Mouse (Mus musculus) adrenal gland, postnatal 10 days (tissue): ENCODE results near the gene Lrrc36. TPM values are rescaled to one million over a fixed set of nuclear protein-coding genes. Genes with fewer than 3 reads are reported as not detected.

Source experiments
- DNase-seq: peaks from one replicate; pipeline ENCODE4 v3.0.0; 2021; ENCODE audit warnings: mixed read lengths
- total RNA-seq, 2 experiments: library from RNA; stranded (reverse); gene quantifications; 2 replicates each; pipeline ENCODE4 v1.2.3; 2021

The Lrrc36 gene
- total RNA-seq, 2 experiments from 2014 or later = 3.3 to 3.8 TPM

GRCm38 (mm10) chr8:105466700-105467291 lies 53.4 kb downstream of the Lrrc36 start:
- peak; percentile 60 for DNase-seq

DNA sequence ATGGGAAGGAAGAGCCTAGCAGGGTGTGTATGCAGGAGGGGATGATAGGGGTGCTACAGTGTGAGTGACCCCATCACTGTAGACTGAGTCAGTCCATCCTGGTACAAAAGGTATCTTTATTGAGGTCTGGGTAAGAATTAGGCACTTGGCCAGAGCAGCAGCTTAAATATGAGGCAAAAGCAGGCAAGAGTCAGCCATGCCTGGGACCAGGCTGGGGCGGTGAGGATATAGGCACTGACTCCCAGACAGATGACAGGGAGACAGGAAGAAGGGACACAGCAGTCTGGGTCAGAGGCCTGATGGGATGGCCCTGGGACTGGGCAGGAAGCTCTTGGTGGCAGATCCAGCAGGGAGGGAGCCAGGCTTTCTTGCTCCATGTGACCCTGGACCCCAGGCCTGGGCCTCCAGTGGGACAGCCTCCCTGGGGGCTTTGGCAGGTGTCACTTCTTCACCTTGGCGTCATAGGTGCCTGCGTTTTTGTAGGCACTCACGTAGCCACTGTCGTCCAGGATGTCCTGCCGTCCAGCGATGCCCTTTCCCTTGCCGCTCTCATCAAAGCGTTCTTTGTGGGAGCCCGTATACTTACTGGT lies 54.1 kb downstream of the Lrrc36 start:
- DNase-seq = no peak

DNA sequence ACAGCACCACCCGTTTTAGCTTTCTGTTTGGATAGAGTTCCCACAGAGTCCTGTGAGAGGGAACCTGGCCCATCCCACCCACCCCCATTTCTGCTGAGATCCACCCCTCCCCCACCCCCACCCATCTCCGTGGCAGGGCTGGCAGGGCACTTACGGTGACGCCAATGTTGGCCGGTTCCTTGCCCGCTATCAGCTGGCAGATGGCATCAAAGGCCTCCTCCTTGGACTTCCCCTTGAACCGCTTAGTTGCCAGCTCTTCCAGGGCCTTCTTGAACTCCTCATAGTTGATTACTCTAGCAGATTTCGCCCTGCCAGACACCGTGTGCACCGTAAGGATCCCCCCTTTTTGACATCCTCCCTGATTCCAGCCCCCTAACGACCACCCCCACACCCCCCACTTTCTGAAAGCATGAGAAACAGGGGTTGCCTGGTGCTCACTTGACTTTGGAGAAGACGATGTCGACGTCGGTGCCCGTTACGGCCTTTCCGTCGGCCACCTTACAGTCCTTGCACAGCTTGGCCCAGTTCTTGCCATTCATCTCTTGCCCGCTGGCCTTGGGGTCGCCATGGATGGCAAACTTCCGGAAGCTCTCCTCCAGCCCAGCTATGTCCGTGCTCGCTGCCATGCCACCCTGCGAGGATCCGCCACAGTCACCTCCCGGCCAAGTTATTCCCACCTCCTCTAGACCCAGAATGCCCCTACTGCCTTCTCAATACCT lies 54.8 kb downstream of the Lrrc36 start:
- no peak for DNase-seq

GRCm38 (mm10) chr8:105469041-105469695 lies 55.8 kb downstream of the Lrrc36 start:
- DNase-seq = no peak

DNA sequence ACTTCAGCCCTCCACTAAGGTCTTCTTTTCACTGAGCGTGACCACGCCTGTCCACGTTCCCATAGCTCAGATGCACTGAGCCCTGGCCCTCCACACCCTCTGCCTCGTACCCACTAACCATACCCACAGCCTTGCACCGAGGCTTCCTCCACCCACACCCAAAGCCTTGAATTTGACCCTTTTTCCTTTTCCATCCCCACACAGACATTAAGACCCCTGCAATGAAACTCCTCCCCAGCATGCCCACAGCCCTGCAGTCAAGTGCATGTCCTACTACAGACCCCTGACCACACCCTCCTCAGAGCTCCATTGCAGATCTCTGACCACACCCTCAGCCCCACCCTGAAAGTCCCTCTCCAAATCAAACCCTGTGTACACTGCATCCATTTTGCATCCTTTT lies 56.4 kb downstream of the Lrrc36 start:
- no peak for DNase-seq

- DNase-seq = no peak
Measured at GRCm38 (mm10) chr8:105470262-105470661, 56.9 kb downstream of the Lrrc36 start.

GRCm38 (mm10) chr8:105470681-105471313 lies 57.4 kb downstream of the Lrrc36 start:
- no peak for DNase-seq

- peak; percentile 94 for DNase-seq
Measured at GRCm38 (mm10) chr8:105471314-105472015, 58.1 kb downstream of the Lrrc36 start, which contains the start of gene Tppp3. Gene Tppp3, minus strand, starts transcription at chr8:105471526.

DNA sequence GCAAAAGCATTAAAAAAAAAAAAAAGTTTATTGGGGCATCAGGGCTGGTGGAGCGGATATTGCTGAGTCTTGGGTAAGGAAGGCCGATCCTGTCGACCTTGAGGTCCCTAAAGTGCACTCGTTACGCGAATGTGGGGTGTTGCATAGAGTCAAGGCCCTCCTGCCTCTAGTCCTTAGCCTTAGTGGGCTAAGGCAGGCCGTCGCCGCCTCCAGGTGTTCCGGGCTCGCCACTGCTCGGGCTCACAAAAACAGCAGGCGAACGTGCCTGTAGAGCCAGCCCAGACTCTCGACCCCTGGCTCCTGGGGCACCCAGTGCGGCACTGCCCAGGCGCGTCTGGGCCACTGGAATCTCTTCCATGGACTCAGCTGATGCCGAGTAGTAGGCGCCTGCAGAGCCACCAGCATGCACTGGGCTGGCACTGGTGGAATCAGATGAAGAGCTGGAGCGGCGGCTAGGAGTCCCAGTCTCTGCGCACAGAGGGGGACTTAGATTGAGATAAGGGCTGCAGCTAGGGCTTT lies 59.1 kb downstream of the Lrrc36 start:
- no peak for DNase-seq

DNA sequence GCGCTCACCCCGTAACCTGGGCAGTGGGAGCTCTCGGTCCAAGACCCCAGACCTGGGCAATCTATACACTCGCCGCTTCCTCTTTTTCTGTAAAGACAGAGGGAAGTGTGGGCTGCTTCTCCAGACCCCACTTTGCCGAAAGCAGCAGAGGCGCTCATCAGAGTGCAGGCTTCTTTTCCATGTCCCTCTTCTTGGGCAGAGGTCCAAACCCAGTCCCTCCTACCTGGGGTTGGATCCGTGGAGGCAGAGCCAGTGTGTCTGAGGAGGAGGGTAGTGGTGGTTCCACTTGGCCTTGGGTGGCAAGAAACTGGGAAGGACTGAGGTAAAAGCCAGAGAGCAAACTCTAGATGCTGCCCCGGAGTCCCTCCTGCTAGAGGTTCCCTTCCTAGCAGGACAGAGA lies 59.6 kb downstream of the Lrrc36 start:
- DNase-seq = no peak

DNA sequence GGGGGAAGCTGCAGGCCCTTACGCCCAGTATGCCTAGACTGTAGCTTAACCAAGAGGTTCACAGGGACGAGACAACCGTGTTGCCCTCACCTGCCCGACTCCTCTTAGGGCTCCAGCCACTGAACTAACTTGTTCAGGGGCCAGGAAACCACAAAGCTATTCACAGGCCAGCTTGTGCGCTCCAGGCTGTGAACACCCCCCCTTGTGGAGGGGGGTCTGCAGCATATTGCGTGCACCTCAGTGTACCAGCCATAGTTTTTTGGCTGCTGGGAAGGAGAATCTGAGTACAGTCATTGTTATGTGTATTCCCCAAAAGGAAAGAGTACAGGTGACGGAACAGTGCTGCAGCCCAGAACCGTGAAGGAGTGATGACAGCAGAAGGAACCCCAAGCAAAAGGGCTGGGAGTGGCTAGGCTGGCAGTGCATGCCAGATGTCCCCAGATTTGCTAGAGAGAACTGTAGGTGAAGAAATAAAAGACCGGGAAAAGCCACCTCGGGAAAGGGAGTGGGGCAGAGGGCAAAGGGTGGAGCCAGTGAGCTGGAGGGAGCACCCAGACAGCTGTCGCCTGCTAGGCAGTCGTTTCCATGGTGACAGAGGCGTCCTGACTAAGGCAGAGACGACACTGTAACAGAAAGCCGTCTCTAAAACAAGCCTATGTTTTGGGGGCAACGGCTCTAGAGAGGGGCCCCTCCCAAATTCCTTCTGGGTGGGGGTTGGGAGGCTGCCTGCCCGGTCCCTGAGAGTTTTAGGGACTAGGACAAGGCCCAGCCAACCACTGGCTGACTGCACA lies 60.6 kb downstream of the Lrrc36 start:
- DNase-seq = peak; percentile 76

- no peak for DNase-seq
Measured at GRCm38 (mm10) chr8:105474680-105475079, 61.3 kb downstream of the Lrrc36 start.

DNA sequence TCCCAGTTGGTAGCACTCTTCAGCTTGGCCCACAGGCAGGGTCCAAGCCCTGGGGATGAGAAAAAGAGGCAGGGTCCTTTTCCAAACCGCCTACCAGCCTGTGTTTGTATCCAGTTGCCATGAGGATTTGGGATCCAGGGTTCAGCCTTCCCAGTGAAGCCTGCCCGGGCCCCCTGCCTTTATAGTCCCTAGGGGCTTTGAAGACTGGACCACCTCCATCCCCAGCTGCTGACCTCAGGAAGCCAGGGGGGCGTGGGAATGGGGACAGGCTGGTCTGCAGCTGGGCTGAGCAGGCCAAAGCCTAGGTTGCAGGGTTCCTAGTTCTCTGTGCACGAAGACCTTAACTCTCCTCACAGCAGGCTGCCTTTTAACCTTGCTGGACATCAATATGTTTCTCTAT lies 61.9 kb downstream of the Lrrc36 start:
- no peak for DNase-seq

GRCm38 (mm10) chr8:105475742-105476141 lies 62.4 kb downstream of the Lrrc36 start:
- DNase-seq = no peak

- no peak for DNase-seq
Measured at GRCm38 (mm10) chr8:105476161-105476560, 62.8 kb downstream of the Lrrc36 start.

DNA sequence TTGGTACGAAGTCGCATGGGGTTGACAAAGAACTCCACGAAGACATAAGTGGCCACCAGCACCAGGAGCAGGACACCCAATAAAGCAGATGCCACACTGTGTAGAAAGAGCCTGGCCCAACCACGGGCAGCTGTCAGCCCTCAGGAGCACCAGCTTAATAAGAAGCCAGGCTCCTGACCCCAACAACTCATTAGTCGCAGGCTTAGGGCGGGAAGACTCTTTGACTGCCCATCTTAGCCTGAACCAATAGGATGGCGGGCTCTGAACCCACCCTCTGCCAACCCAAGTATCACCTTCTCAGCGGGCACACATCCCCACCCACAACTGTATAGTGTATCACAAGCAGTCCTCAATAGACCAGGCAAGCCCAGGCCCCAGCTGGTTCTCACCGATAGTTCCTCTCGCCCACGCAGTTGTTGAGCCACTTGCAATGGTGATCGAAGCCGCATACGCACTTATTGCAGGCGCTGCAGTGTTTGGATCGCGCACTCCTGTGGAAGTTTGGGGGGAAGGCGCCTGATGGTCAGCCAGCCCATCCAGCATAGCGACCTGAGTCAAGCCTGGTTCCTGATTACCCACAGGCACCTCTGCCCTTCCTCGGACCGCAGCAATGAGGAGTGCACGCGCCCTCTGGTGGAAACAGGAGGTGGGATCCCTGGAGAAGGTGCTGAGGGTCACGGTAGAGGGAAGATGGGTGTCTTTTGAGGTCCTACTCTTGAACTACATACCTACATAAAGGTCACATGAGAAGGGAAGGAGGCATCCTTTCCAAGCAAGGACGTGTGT lies 63.5 kb downstream of the Lrrc36 start:
- peak; percentile 77 for DNase-seq

- DNase-seq = no peak
Measured at GRCm38 (mm10) chr8:105477792-105478191, 64.4 kb downstream of the Lrrc36 start.

GRCm38 (mm10) chr8:105481013-105481412 lies 67.6 kb downstream of the Lrrc36 start:
- no peak for DNase-seq

DNA sequence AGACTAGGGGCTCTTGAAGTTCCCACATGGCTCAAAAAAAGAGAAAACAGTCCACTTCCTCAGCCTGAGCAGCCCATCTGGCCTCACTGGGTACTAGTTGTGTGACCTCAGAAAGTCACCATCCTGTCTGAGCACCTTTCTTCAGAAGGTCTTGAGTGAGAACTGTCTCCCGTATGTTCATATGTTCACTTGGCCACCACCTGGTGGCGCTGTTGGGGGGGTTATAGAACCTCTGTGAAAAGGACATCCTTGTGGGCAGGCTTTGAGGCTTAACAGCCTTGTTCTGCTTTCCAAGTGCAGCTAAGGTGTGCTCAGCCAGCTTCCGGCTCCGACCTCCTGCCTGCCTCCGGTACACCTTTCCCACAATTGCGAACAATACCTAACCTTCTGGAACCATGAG lies 68.1 kb downstream of the Lrrc36 start:
- peak; percentile 58 for DNase-seq

- DNase-seq = no peak
Measured at GRCm38 (mm10) chr8:105482123-105482522, 68.8 kb downstream of the Lrrc36 start.
